Mouse (Mus musculus) left cerebral cortex, adult 8-10 months (tissue): ENCODE results near the gene Ankrd24. TPM values are rescaled to one million over a fixed set of nuclear protein-coding genes. Genes with fewer than 3 reads are reported as not detected.
"Not testable (repeated sequence)": the region's sequence is repeated elsewhere in the genome, so short reads cannot be mapped to it uniquely, and the experiment has no call there.

Experiments
- DNase-seq, 2 experiments: peaks; one replicate each; pipeline ENCODE4 v3.0.0; 2022; ENCODE audit warnings: low spot score in 2 of 2
- total RNA-seq, 4 experiments: library from RNA; stranded (reverse); gene quantifications; 2 replicates each; pipeline ENCODE4 v1.2.4; 2022

Gene Ankrd24
- total RNA-seq, 4 experiments from 2014 or later, result 39.7 to 47.9 (median 43.1) TPM

GRCm38 (mm10) chr10:81643449-81644055 is 15.2 kb downstream of the Ankrd24 start:
- DNase-seq, result peak; percentile 89 to 96

GRCm38 (mm10) chr10:81644162-81644561 is 15.8 kb downstream of the Ankrd24 start:
- DNase-seq, result peak in 1 of 2 experiments; percentile 5

- DNase-seq, result peak; percentile 1 to 15
Observed at GRCm38 (mm10) chr10:81644716-81645115, 16.4 kb downstream of the Ankrd24 start.

- DNase-seq, result no peak
Observed at GRCm38 (mm10) chr10:81645391-81645790, 17.1 kb downstream of the Ankrd24 start.

GRCm38 (mm10) chr10:81646015-81646555 is 17.7 kb downstream of the Ankrd24 start:
- peak in 1 of 2 experiments; percentile 13 for DNase-seq

GRCm38 (mm10) chr10:81648803-81649775 is 20.7 kb downstream of the Ankrd24 start, which contains the start of gene Gm10778:
Gene Gm10778 (plus strand): TSS chr10:81649059.
- DNase-seq, result peak; percentile 72 to 78

GRCm38 (mm10) chr10:81655178-81655577 is 26.8 kb downstream of the Ankrd24 start:
- no peak for DNase-seq

DNA sequence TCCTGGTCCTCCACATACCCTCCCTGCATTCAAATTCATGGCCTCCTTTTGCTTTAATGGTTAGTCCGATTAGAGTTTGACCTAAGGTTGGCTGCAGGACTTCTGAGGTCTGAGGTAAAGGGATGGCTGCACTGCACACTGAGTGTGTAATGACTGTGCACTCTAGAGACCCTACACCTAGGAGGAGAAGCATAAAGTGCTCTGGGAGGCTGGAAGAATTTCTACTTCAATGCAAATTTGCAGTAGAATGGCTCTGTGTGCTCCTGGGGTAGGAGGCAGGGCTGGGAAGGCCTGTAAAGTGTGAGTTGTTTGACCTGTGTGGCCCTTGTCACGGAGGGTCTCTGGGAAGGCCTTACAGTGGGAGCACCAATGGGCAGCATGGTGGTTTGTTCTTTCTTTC is 27.8 kb downstream of the Ankrd24 start:
- DNase-seq, result no peak

- DNase-seq, result not testable (repeated sequence)
Observed at GRCm38 (mm10) chr10:81687114-81687513, 58.8 kb downstream of the Ankrd24 start.

Other genes with a start within 250 kb of the Ankrd24 start
- 10 to 100 TPM; 81.4 to 89.7 (median 85.5) TPM for gene Dohh, start 244.1 kb upstream of the Ankrd24 start, total RNA-seq
- gene Gm48551, start 244.1 kb upstream of the Ankrd24 start, total RNA-seq, result 1 to 10 TPM; 2.0 to 5.2 (median 4.0) TPM
- 1 to 10 TPM; 2.5 to 3.3 (median 2.6) TPM for gene Gm48552, start 239.5 kb upstream of the Ankrd24 start, total RNA-seq
- 1 to 10 TPM in 2 of 4 experiments, under 1 TPM in 2; 0.50 to 1.6 (median 0.84) TPM for gene Smim24, start 235.5 kb upstream of the Ankrd24 start, total RNA-seq
- 10 to 100 TPM; 83.3 to 98.1 (median 85.4) TPM for gene Nfic, start 172.9 kb upstream of the Ankrd24 start, total RNA-seq
- gene Celf5, start 145.8 kb upstream of the Ankrd24 start, total RNA-seq, result 100 to 1,000 TPM; 229 to 265 (median 242) TPM
- 10 to 100 TPM; 70.9 to 91.6 (median 73.7) TPM for gene Ncln, start 132.1 kb upstream of the Ankrd24 start, total RNA-seq
- 1 to 10 TPM in 2 of 4 experiments, under 1 TPM in 2; 0.41 to 1.2 (median 0.89) TPM for gene S1pr4, start 128.4 kb upstream of the Ankrd24 start, total RNA-seq
- gene Gna15, start 104.3 kb upstream of the Ankrd24 start, total RNA-seq, result 1 to 10 TPM; 3.4 to 6.1 (median 5.3) TPM
- 100 to 1,000 TPM in 3 of 4 experiments, 10 to 100 TPM in 1; 99.3 to 110 (median 101) TPM for gene Gna11, start 83.3 kb upstream of the Ankrd24 start, total RNA-seq
- 100 to 1,000 TPM; 719 to 760 (median 743) TPM for gene Aes, start 69.1 kb upstream of the Ankrd24 start, total RNA-seq
- 10 to 100 TPM; 36.2 to 42.3 (median 39.2) TPM for gene Tle2, start 54.0 kb upstream of the Ankrd24 start, total RNA-seq
- 10 to 100 TPM; 10.3 to 17.2 (median 14.0) TPM for gene Tle6, start 27.5 kb upstream of the Ankrd24 start, total RNA-seq
- gene BC025920, start 22.3 kb upstream of the Ankrd24 start, total RNA-seq, result 1 to 10 TPM; 3.3 to 5.4 (median 3.9) TPM
- 10 to 100 TPM; 21.8 to 27.9 (median 25.2) TPM for gene Sirt6, start 743 bp upstream of the Ankrd24 start, total RNA-seq
- gene Gm10778, start 20.5 kb downstream of the Ankrd24 start, total RNA-seq, result 1 to 10 TPM; 2.7 to 5.4 (median 3.3) TPM
- gene Zfp433, start 76.3 kb downstream of the Ankrd24 start, total RNA-seq, result 10 to 100 TPM in 3 of 4 experiments, 1 to 10 TPM in 1; 9.1 to 14.3 (median 11.6) TPM
- 10 to 100 TPM in 2 of 4 experiments, 1 to 10 TPM in 2; 7.0 to 11.3 (median 9.8) TPM for gene Gm3055, start 142.6 kb downstream of the Ankrd24 start, total RNA-seq
- 1 to 10 TPM; 3.8 to 5.0 (median 4.4) TPM for gene Gm4767, start 183.6 kb downstream of the Ankrd24 start, total RNA-seq
- gene Gm32687, start 235.4 kb downstream of the Ankrd24 start, total RNA-seq, result 1 to 10 TPM; 2.8 to 3.3 (median 3.2) TPM